Mouse (Mus musculus) heart, adult 2 months (tissue): ENCODE measurements around the gene Cbx7. TPM values are rescaled to one million over a fixed set of nuclear protein-coding genes. Genes with fewer than 3 reads are reported as not detected.

ENCODE experiments used
- DNase-seq, 2 experiments: peaks; one replicate each; pipeline ENCODE4 v3.0.0; 2021
- H3K27ac ChIP-seq: fragments of 200-600 bp; 2 replicates; pipeline ENCODE4 v1.8.1; 2022
- H3K27me3 ChIP-seq: fragments of 200-500 bp; 2 replicates; pipeline ENCODE4 v1.6.1; 2012; ENCODE audit warnings: mild to moderate bottlenecking, low read length, inconsistent platforms, mixed read lengths; ENCODE audit not compliant: control insufficient read depth, insufficient read depth
- H3K36me3 ChIP-seq: fragments of 200-500 bp; 2 replicates; pipeline ENCODE4 v1.6.1; 2012; ENCODE audit warnings: low read length, inconsistent platforms; ENCODE audit not compliant: control insufficient read depth, insufficient read depth
- H3K4me1 ChIP-seq: fragments of 200-500 bp; 2 replicates; pipeline ENCODE4 v1.6.1; 2011; ENCODE audit warnings: low read length; ENCODE audit not compliant: control insufficient read depth, insufficient read depth
- H3K4me3 ChIP-seq: fragments of 200-600 bp; 2 replicates; pipeline ENCODE4 v1.8.1; 2022
- H3K79me2 ChIP-seq: fragments of 200-500 bp; replicated peaks from 2 replicates; pipeline ENCODE4 v1.6.1; 2012; ENCODE audit warnings: mild to moderate bottlenecking, inconsistent platforms, low read length, moderate library complexity, mixed read lengths; ENCODE audit not compliant: control insufficient read depth, insufficient read depth
- H3K9ac ChIP-seq: fragments of 200-500 bp; 2 replicates; pipeline ENCODE4 v1.6.1; 2012; ENCODE audit warnings: low read depth, mild to moderate bottlenecking, control low read depth, inconsistent platforms, low read length, mixed read lengths
- CTCF ChIP-seq: fragments of 200-600 bp; IDR thresholded peaks from 2 replicates; pipeline ENCODE4 v1.8.1; 2022; ENCODE audit warnings: antibody characterized with exemption, mild to moderate bottlenecking, moderate library complexity
- EP300 ChIP-seq: fragments of 200-500 bp; IDR thresholded peaks from 2 replicates; pipeline ENCODE4 v1.6.1; 2011; ENCODE audit warnings: low read depth, low read length, control low read depth; ENCODE audit not compliant: insufficient read depth
- POLR2A ChIP-seq: fragments of 200-500 bp; IDR thresholded peaks from 2 replicates; pipeline ENCODE4 v1.6.1; 2011; ENCODE audit warnings: mild to moderate bottlenecking, low read depth, low read length, control low read depth; ENCODE audit not compliant: insufficient read depth
- WGBS: fragments of 180-500 bp; shearing (Covaris S2); methylation state at CpG from one replicate; pipeline ENCODE4 v1.1.7; 2018; 5-methylcytosine and 5-hydroxymethylcytosine counted together
- intact Hi-C: fragments of 180-260 bp; cut with DNase I; formaldehyde crosslinking; loops from one replicate; pipeline ENCODE4 v1.15.1; 2025
- long read RNA-seq: library from polyadenylated mRNA; stranded (forward); transcript quantifications from one replicate; pipeline ENCODE4 v2.0.0, GENCODE M21; 2021
- polyA plus RNA-seq: library from polyadenylated mRNA; depleted of rRNA; stranded (reverse); fragments of >200 nt; gene quantifications from 2 replicates; pipeline ENCODE4 v1.2.3, GENCODE M21; 2012; rRNA removed
- total RNA-seq, 2 experiments: library from RNA; stranded (reverse); gene quantifications; 2 replicates each; pipeline ENCODE4 v1.2.3; 2021

Cbx7 gene
- total RNA-seq (10 to 100 TPM; 18.9 to 21.7 TPM), polyA plus RNA-seq (21.4 and 31.6 TPM in 2 replicates)
- long read RNA-seq, transcript Cbx7-202 (6 exons, 710 nt) = major isoform, 5 of 29 reads
- long read RNA-seq, partial matches to known transcripts = 16 of 29 reads
- long read RNA-seq, other reads (novel, unspliced or antisense) = 3 of 29 reads

DNA sequence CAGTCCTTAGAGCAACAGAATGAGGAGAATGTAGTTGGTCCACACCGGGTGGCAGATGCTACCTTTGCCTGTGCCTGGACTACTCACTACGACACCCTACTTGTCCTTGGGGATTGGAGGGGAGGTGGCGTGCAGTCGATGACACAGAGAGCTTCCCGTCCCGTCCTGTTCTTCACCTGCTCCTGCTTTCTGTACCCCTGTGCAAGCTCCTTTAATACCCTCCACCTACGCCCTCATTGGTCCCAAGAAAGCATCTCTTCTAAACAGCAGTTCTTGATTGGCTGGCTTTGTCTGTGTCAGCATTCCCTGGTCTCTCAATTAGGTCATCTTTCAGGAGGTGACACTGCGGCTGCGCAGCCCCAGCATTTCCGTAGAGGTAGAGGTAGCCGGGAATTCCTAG is at the start of gene Cbx7:
Gene Cbx7 (minus strand): TSS at position 180 of the 400 bp plus-strand sequence.
- no peak within 1 kb of the TSS for H3K4me3 ChIP-seq
- H3K79me2 ChIP-seq = no peaks in the 10 kb centered on the region
- no peak within 1 kb of the TSS for H3K27ac ChIP-seq
- 93% methylated on average over 11 of the region's 11 CpGs for WGBS
- no peaks in the 10 kb centered on the region for H3K36me3 ChIP-seq
- no peak within 1 kb of the TSS for H3K9ac ChIP-seq
- no peak for DNase-seq
- no peaks in the 10 kb centered on the region; the same call in 1 of the 2 replicates for H3K27me3 ChIP-seq
- H3K4me1 ChIP-seq = no peaks in the 10 kb centered on the region
- intact Hi-C loops = no loop called here
- TF ChIP-seq EP300 (no peak), POLR2A (no peak), CTCF (no peak)

DNA sequence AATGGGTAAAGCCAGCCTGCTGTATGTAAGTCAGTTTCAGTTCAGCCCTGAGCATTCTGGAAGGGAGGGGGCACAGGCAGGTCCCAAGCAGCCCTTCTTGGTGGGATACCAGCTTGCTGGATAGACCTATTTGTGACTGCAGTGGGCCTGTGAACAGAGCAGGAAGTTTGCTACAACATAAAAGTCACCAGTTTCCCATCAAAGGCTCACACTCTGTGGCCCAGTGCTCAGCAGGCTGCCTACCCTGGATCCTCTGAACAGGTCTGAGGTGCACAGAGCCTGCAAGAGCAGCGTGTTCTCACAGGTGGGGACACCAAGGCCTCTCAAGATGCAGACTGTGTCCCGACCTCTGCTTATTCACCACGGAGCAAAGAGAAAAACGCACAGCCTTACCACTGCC is 49.6 kb upstream of the Cbx7 start:
- Histone ChIP-seq H3K79me2 (no peaks in the 10 kb centered on the region), H3K9ac (no peak overlapping the region), H3K27me3 (no peaks in the 10 kb centered on the region), H3K27ac (peak overlapping the region; percentile 66), H3K4me1 (peaks cover 15% of the 10 kb centered on the region), H3K4me3 (no peak overlapping the region), H3K36me3 (no peaks in the 10 kb centered on the region)
- 81% methylated on average over 4 of the region's 4 CpGs for WGBS
- intact Hi-C loops = no loop called here
- TF ChIP-seq CTCF (no peak), POLR2A (no peak), EP300 (no peak)
- no peak for DNase-seq

DNA sequence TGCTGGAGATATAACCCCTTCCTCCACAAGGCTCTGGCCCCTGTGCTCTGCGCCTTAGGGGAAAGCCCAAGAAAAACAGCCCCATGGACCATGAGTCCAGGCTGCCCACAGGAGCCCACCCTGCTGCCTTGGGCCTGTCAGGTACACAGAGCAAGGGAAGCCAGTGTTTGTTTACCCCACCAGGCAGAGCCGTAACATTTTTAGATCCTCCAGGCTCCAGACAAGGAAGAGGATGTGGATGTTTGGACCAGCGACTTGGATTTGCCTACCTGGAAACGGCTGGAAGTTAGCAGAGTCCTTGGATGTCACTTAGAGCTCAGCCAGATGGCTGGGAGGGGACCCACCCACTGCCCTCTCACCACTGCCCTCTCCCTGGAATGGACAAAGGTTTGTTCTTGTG is 48.7 kb upstream of the Cbx7 start:
- Histone ChIP-seq H3K4me3 (no peak overlapping the region), H3K36me3 (no peaks in the 10 kb centered on the region), H3K4me1 (peaks cover 7% of the 10 kb centered on the region), H3K79me2 (no peaks in the 10 kb centered on the region), H3K9ac (no peak overlapping the region), H3K27ac (peak overlapping the region; percentile 66), H3K27me3 (no peaks in the 10 kb centered on the region)
- WGBS = 57% methylated on average over 4 of the region's 4 CpGs
- intact Hi-C loops = no loop called here
- no peak for TF ChIP-seq POLR2A
- DNase-seq = no peak

DNA sequence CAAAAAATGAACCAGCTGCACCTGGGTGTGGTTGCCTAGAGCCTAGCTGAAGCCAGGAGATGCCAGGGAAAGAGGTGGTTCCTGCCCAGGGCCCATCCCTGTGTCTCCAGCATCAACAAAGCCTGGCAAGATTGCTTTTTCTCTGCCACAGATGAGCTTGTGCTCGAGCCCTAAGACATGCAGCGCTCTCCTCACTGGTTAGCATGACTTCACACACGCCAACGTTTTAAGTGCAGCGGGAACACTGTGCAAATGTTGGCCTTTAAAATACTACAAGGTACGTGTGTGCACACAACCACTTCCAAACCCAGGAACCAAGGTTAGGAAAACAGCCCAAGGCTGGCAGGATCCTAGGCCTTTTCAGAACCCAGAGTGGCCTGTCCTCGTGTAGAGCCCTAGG is 48.3 kb upstream of the Cbx7 start:
- Histone ChIP-seq H3K9ac (no peak overlapping the region), H3K27me3 (no peaks in the 10 kb centered on the region), H3K79me2 (no peaks in the 10 kb centered on the region), H3K27ac (peak overlapping the region; percentile 66), H3K4me1 (peaks cover 4% of the 10 kb centered on the region), H3K4me3 (no peak overlapping the region), H3K36me3 (no peaks in the 10 kb centered on the region)
- 82% methylated on average over 7 of the region's 7 CpGs for WGBS
- TF ChIP-seq EP300 (no peak), POLR2A (no peak), CTCF (no peak)
- no peak for DNase-seq
- intact Hi-C loops = no loop called here

DNA sequence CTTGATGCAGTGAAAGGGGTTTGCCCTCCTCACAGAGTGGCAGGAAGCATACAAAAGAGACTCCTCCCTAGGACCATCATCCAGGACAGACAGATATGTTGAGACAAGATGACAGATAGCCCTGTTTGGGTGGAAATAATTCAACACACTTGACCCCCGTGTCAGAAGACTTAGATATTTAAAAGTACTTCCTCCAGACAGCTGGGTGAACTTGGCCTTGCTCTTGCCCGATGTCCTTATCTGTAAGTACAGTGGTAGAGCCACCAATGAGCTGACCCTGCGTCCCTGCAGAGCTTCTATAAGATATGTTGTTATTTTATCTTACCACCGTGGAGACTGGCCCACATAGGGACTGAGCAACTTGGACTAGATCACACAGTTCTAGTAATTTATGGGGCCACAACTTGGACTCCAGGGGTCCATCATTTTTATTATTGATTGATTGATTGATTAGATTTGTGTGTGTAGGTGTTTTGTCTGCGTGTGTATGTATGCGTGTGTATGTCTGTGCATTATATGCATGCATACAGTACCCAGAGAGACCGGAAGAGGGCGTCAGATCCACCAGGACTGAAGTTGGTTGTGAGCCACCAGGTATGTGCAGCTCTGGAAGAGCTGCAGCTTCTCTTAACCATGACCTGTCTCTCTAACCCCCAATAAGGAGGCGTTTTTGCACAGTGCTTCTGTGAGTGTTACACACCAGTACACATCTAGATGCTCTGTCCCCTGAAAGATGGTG is 45.8 kb upstream of the Cbx7 start:
- WGBS = 83% methylated on average over 9 of the region's 9 CpGs
- Histone ChIP-seq H3K79me2 (peaks cover 5% of the 10 kb centered on the region), H3K27me3 (peaks cover 1% of the 10 kb centered on the region; the same call in 1 of the 2 replicates), H3K27ac (no peak overlapping the region), H3K4me3 (no peak overlapping the region), H3K4me1 (peaks cover 4% of the 10 kb centered on the region), H3K9ac (no peak overlapping the region), H3K36me3 (no peaks in the 10 kb centered on the region)
- no peak for TF ChIP-seq CTCF
- TF ChIP-seq EP300 = no peak
- DNase-seq = no peak
- intact Hi-C loops = no loop called here

DNA sequence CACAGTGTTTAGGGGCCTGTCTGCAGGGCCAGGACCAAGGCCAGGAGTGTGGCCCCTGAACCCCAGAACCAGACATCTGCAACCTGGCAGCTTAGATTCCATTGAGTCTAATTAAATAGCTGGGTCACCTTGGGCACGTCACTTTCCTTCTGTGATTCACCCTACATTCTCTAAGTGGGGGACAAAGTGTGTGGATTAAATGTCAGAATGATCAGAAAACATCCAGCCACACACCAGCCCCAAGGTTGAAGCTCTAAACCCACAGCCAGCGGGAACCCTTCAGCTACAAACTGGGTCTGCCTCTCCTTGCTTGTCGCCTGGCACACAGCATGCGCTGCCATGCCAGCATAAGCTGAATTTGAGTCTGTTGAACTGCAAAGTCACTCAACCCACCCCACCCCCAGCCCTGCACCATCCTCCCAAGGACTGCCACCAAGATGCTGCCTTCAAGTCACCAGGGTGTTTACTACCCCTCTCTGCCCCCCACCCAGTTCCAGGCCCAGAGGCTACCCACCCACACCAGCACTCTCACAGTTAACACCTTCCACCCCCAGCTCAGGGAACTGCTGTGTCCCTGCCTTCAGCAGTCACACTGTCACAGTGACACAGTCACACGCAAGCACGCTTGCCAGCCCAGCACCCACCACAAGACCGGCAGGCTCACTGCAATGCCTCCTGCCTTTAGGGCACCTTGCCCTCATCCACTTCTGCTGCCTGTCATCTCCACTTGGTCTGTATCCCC is 44.5 kb upstream of the Cbx7 start:
- intact Hi-C loops = loop anchor here (2.0 kb wide), 1 partner anchor 61 kb away; no protein-coding TSS in a partner anchor
- DNase-seq = no peak
- Histone ChIP-seq H3K4me1 (peaks cover 4% of the 10 kb centered on the region), H3K27me3 (peaks cover 1% of the 10 kb centered on the region; the same call in 1 of the 2 replicates), H3K4me3 (peak overlapping the region; percentile 80), H3K27ac (peak overlapping the region; percentile 96), H3K9ac (peak overlapping the region; percentile 47; the same call in 1 of the 2 replicates), H3K36me3 (no peaks in the 10 kb centered on the region), H3K79me2 (peaks cover 5% of the 10 kb centered on the region)
- 69% methylated on average over 7 of the region's 7 CpGs for WGBS
- TF ChIP-seq CTCF (no peak), EP300 (no peak), POLR2A (no peak)
